Mouse (Mus musculus) CH12.LX (cell line): ENCODE results near the gene Gm8764. TPM values are rescaled to one million over a fixed set of nuclear protein-coding genes. Genes with fewer than 3 reads are reported as not detected.
"Not testable (repeated sequence)": the region's sequence is repeated elsewhere in the genome, so short reads cannot be mapped to it uniquely, and the experiment has no call there.

ENCODE experiments used
- DNase-seq: peaks from one replicate; pipeline ENCODE4 v3.0.0-alpha.2; 2013; ENCODE audit errors: extremely low read depth
- H3K27ac ChIP-seq: 2 replicates; pipeline ENCODE4 v1.5.1; 2012; ENCODE audit warnings: low read depth, mild to moderate bottlenecking, control low read depth, moderate library complexity; ENCODE audit not compliant: insufficient read depth
- H3K27me3 ChIP-seq: replicated peaks from 2 replicates; pipeline ENCODE3; 2012; ENCODE audit warnings: inconsistent platforms
- H3K36me3 ChIP-seq, 2 experiments: replicated peaks in 1 of 2; 2 replicates each; pipeline versions ENCODE3 to v1.6.1; 2012; ENCODE audit warnings: inconsistent platforms in 1 of 2, low read length in 1 of 2, mild to moderate bottlenecking in 1 of 2, mixed read lengths in 1 of 2, moderate library complexity in 1 of 2; ENCODE audit not compliant: control insufficient read depth in 1 of 2, insufficient read depth in 1 of 2
- H3K4me1 ChIP-seq, 2 experiments: 2 replicates each; pipeline ENCODE4 v1.6.1; 2012; ENCODE audit warnings: inconsistent platforms in 1 of 2, moderate library complexity in 1 of 2; ENCODE audit not compliant: insufficient read depth in 2 of 2, control insufficient read depth in 1 of 2
- H3K4me2 ChIP-seq: 2 replicates; pipeline ENCODE4 v1.6.1; 2012; ENCODE audit warnings: low read depth, mild to moderate bottlenecking, control low read depth; ENCODE audit not compliant: poor library complexity, insufficient read depth, severe bottlenecking
- H3K4me3 ChIP-seq, 3 experiments: fragments of 150-350 bp in 1 of 3; sonication (generic) in 1 of 3; replicated peaks in 1 of 3; 2 replicates each; pipeline versions ENCODE3 to v1.5.1; 2011 to 2012; ENCODE audit warnings: low read depth in 2 of 3, low read length in 2 of 3, mild to moderate bottlenecking in 2 of 3, moderate library complexity in 2 of 3, control low read depth in 1 of 3, improper control_type of control experiment in 1 of 3, inconsistent platforms in 1 of 3, mixed read lengths in 1 of 3; ENCODE audit not compliant: poor library complexity in 1 of 3
- H3K79me2 ChIP-seq: replicated peaks from 2 replicates; pipeline ENCODE4 v1.6.1; 2012; ENCODE audit warnings: mild to moderate bottlenecking, moderate library complexity; ENCODE audit not compliant: control insufficient read depth, poor library complexity, insufficient read depth, severe bottlenecking; ENCODE audit errors: extremely low read depth
- H3K9ac ChIP-seq: 2 replicates; pipeline ENCODE4 v1.6.1; 2012; ENCODE audit warnings: low read depth, mild to moderate bottlenecking, control low read depth, moderate library complexity; ENCODE audit not compliant: insufficient read depth
- H3K9me3 ChIP-seq: replicated peaks from 2 replicates; pipeline ENCODE3; 2012; ENCODE audit warnings: low read length, inconsistent platforms, mixed read lengths
- dilution Hi-C: fragments of 300-500 bp; cut with MboI; formaldehyde crosslinking; loops from 2 replicates; pipeline ENCODE4 v1.14.3; 2020; ENCODE audit warnings: low sequenced_read_pairs; ENCODE audit not compliant: extremely low pct_unique_long_range_greater_than_20kb, extremely low pct_ligation_motif_present
- in situ Hi-C: fragments of 300-500 bp; cut with MboI; formaldehyde crosslinking; loops from 3 replicates; pipeline ENCODE4 v1.14.3; 2019; ENCODE audit warnings: low sequenced_read_pairs, low pct_ligation_motif_present, low pct_unique_long_range_greater_than_20kb, mixed read lengths
- polyA plus RNA-seq: library from polyadenylated mRNA; unstranded; fragments of >175 nt; gene quantifications from 2 replicates; pipeline ENCODE4 v1.2.1, GENCODE M21; 2012; ENCODE audit warnings: low read depth; ENCODE audit not compliant: insufficient read length
- total RNA-seq, 2 experiments: library from RNA; depleted of rRNA; stranded (reverse); fragments of 300-350 nt in 1 of 2; fragments of >200 nt in 1 of 2; gene quantifications; 2 replicates each; pipeline ENCODE4 v1.2.3; 2012 to 2014

Gene Gm8764
- total and polyA plus RNA-seq, 3 experiments, result not detected

- DNase-seq, dilution Hi-C loops, H3K9me3 ChIP-seq, H3K4me1 ChIP-seq, H3K27ac ChIP-seq, H3K9ac ChIP-seq, in situ Hi-C loops, H3K79me2 ChIP-seq, H3K27me3 ChIP-seq, H3K4me2 ChIP-seq, H3K4me3 ChIP-seq, H3K36me3 ChIP-seq: not testable (repeated sequence)
Observed at GRCm38 (mm10) chr10:104151197-104151596, 8.6 kb upstream of the Gm8764 start, which contains the start of gene Gm6763. Gene Gm6763, plus strand, starts transcription at chr10:104151497.

GRCm38 (mm10) chr10:104168215-104168614, 8.4 kb downstream of the Gm8764 start, which contains the start of gene Gm21304:
Gene Gm21304, plus strand, starts transcription at chr10:104168515.
- H3K9ac ChIP-seq, in situ Hi-C loops, H3K9me3 ChIP-seq, H3K36me3 ChIP-seq, H3K4me1 ChIP-seq, DNase-seq, H3K79me2 ChIP-seq, dilution Hi-C loops, H3K27ac ChIP-seq, H3K27me3 ChIP-seq, H3K4me3 ChIP-seq, H3K4me2 ChIP-seq: not testable (repeated sequence)

GRCm38 (mm10) chr10:104176724-104177123, 16.9 kb downstream of the Gm8764 start, which contains the start of gene Gm21312:
Gene Gm21312, plus strand, starts transcription at chr10:104177024.
- dilution Hi-C loops, H3K36me3 ChIP-seq, H3K27ac ChIP-seq, H3K27me3 ChIP-seq, H3K9ac ChIP-seq, DNase-seq, H3K4me2 ChIP-seq, in situ Hi-C loops, H3K4me3 ChIP-seq, H3K9me3 ChIP-seq, H3K79me2 ChIP-seq, H3K4me1 ChIP-seq: not testable (repeated sequence)

GRCm38 (mm10) chr10:104185233-104185632, 25.4 kb downstream of the Gm8764 start, which contains the start of gene Gm20765:
Gene Gm20765, plus strand, starts transcription at chr10:104185533.
- H3K36me3 ChIP-seq, in situ Hi-C loops, H3K4me2 ChIP-seq, H3K4me3 ChIP-seq, H3K4me1 ChIP-seq, H3K27ac ChIP-seq, DNase-seq, H3K27me3 ChIP-seq, H3K9me3 ChIP-seq, dilution Hi-C loops, H3K79me2 ChIP-seq, H3K9ac ChIP-seq: not testable (repeated sequence)

GRCm38 (mm10) chr10:104193742-104194141, 33.9 kb downstream of the Gm8764 start, which contains the start of gene Gm4340:
Gene Gm4340, plus strand, starts transcription at chr10:104194042.
- H3K79me2 ChIP-seq, H3K4me2 ChIP-seq, H3K4me1 ChIP-seq, H3K36me3 ChIP-seq, H3K9ac ChIP-seq, in situ Hi-C loops, dilution Hi-C loops, H3K4me3 ChIP-seq, DNase-seq, H3K27ac ChIP-seq, H3K27me3 ChIP-seq, H3K9me3 ChIP-seq: not testable (repeated sequence)
